Mouse (Mus musculus) C2C12 (cell line): Measurements from ENCODE around the gene Cryl1. TPM values are rescaled to one million over a fixed set of nuclear protein-coding genes. Genes with fewer than 3 reads are reported as not detected.

Source experiments
- H3K27me3 ChIP-seq: one replicate; pipeline ENCODE4 v1.6.1; 2011; ENCODE audit not compliant: control insufficient read depth, insufficient read depth, insufficient read length
- H3K36me3 ChIP-seq: one replicate; pipeline ENCODE4 v1.6.1; 2011; ENCODE audit not compliant: control insufficient read depth, insufficient read depth
- H3K4me3 ChIP-seq: one replicate; pipeline ENCODE4 v1.5.1; 2011; ENCODE audit warnings: mild to moderate bottlenecking, control low read depth; ENCODE audit not compliant: poor library complexity, insufficient read depth, severe bottlenecking
- H3K79me2 ChIP-seq: one replicate; pipeline ENCODE4 v1.6.1; 2011; ENCODE audit not compliant: control insufficient read depth, insufficient read depth
- H3K79me3 ChIP-seq: one replicate; pipeline ENCODE4 v1.6.1; 2011; ENCODE audit warnings: low read depth, control low read depth
- H3ac ChIP-seq: one replicate; pipeline ENCODE3; 2011; ENCODE audit warnings: low read depth; ENCODE audit not compliant: control insufficient read depth, insufficient read length
- CEBPB ChIP-seq: IDR thresholded peaks from one replicate; pipeline ENCODE4 v1.6.1; 2011; ENCODE audit warnings: low read depth, mild to moderate bottlenecking, control low read depth, moderate library complexity
- CTCF ChIP-seq: IDR thresholded peaks from one replicate; pipeline ENCODE4 v1.5.1; 2011; ENCODE audit not compliant: control insufficient read depth, insufficient read depth, insufficient read length
- FOSL1 ChIP-seq: IDR thresholded peaks from one replicate; pipeline ENCODE4 v1.8.0; 2011; ENCODE audit warnings: mild to moderate bottlenecking, low read length; ENCODE audit not compliant: poor library complexity, insufficient read depth, severe bottlenecking
- MAX ChIP-seq: IDR thresholded peaks from one replicate; pipeline ENCODE4 v1.6.1; 2011; ENCODE audit warnings: mild to moderate bottlenecking, control low read depth
- MYOD1 ChIP-seq: IDR thresholded peaks from one replicate; pipeline ENCODE4 v1.6.1; 2011; ENCODE audit warnings: low read depth; ENCODE audit not compliant: control insufficient read depth, insufficient read length
- MYOG ChIP-seq: IDR thresholded peaks from one replicate; pipeline ENCODE4 v1.6.1; 2011; ENCODE audit not compliant: control insufficient read depth, insufficient read length; ENCODE audit errors: extremely low read depth
- USF1 ChIP-seq: IDR thresholded peaks from one replicate; pipeline ENCODE4 v1.6.1; 2011; ENCODE audit warnings: low read depth, mild to moderate bottlenecking, control low read depth, moderate library complexity
- polyA plus RNA-seq: library from polyadenylated mRNA; unstranded; fragments of >200 nt; fragmentation: generic; extraction: Trizol; gene quantifications from one replicate; pipeline ENCODE4 v1.2.1, GENCODE M21; 2012; ENCODE audit warnings: missing spikeins

Cryl1 gene
- polyA plus RNA-seq, 1 experiment = 1.1 TPM

GRCm38 (mm10) chr14:57365341-57365740 is 33.0 kb downstream of the Cryl1 start:
- TF ChIP-seq MYOD1 = no peak
- no peak for TF ChIP-seq MAX
- no peak for TF ChIP-seq FOSL1
- no peak for TF ChIP-seq USF1
- no peak for TF ChIP-seq CEBPB
- TF ChIP-seq MYOG = no peak
- TF ChIP-seq CTCF = no peak
- no peaks in the 10 kb centered on the region for H3K79me3 ChIP-seq
- no peaks in the 10 kb centered on the region for H3K27me3 ChIP-seq
- no peak overlapping the region for H3ac ChIP-seq
- no peak overlapping the region for H3K4me3 ChIP-seq
- no peaks in the 10 kb centered on the region for H3K36me3 ChIP-seq
- no peaks in the 10 kb centered on the region for H3K79me2 ChIP-seq

GRCm38 (mm10) chr14:57363833-57364232 is 34.5 kb downstream of the Cryl1 start:
- Histone ChIP-seq H3K79me2 (no peaks in the 10 kb centered on the region), H3K4me3 (no peak overlapping the region), H3ac (no peak overlapping the region), H3K36me3 (no peaks in the 10 kb centered on the region), H3K79me3 (no peaks in the 10 kb centered on the region), H3K27me3 (no peaks in the 10 kb centered on the region)
- no peak for TF ChIP-seq CTCF
- no peak for TF ChIP-seq CEBPB
- no peak for TF ChIP-seq FOSL1
- TF ChIP-seq MAX = no peak
- no peak for TF ChIP-seq MYOD1
- no peak for TF ChIP-seq MYOG
- no peak for TF ChIP-seq USF1

GRCm38 (mm10) chr14:57362726-57363660 is 35.3 kb downstream of the Cryl1 start:
- Histone ChIP-seq H3K79me3 (no peaks in the 10 kb centered on the region), H3ac (no peak overlapping the region), H3K36me3 (no peaks in the 10 kb centered on the region), H3K27me3 (no peaks in the 10 kb centered on the region), H3K79me2 (no peaks in the 10 kb centered on the region), H3K4me3 (no peak overlapping the region)
- TF ChIP-seq CTCF = peak; percentile 89
- no peak for TF ChIP-seq CEBPB

GRCm38 (mm10) chr14:57357030-57357429 is 41.3 kb downstream of the Cryl1 start:
- no peaks in the 10 kb centered on the region for H3K79me3 ChIP-seq
- no peak overlapping the region for H3ac ChIP-seq
- H3K4me3 ChIP-seq = no peak overlapping the region
- TF ChIP-seq MYOD1 (no peak), CEBPB (no peak), USF1 (no peak), CTCF (no peak), MAX (no peak), FOSL1 (no peak), MYOG (no peak)
- no peaks in the 10 kb centered on the region for H3K27me3 ChIP-seq
- H3K79me2 ChIP-seq = no peaks in the 10 kb centered on the region
- H3K36me3 ChIP-seq = no peaks in the 10 kb centered on the region

- no peaks in the 10 kb centered on the region for H3K79me3 ChIP-seq
- no peaks in the 10 kb centered on the region for H3K36me3 ChIP-seq
- H3K4me3 ChIP-seq = no peak overlapping the region
- H3K27me3 ChIP-seq = no peaks in the 10 kb centered on the region
- H3K79me2 ChIP-seq = no peaks in the 10 kb centered on the region
- no peak overlapping the region for H3ac ChIP-seq
- TF ChIP-seq FOSL1 (no peak), CEBPB (no peak), USF1 (no peak), CTCF (no peak), MYOD1 (no peak), MAX (no peak), MYOG (no peak)
These were observed 46.7 kb downstream of the Cryl1 start for GRCm38 (mm10) chr14:57351521-57352235.
